Mouse (Mus musculus): ENCODE results near the gene H2bfm. TPM values are rescaled to one million over a fixed set of nuclear protein-coding genes. Genes with fewer than 3 reads are reported as not detected.
"Not testable (repeated sequence)": the region's sequence is repeated elsewhere in the genome, so short reads cannot be mapped to it uniquely, and the experiment has no call there.

H2bfm gene
- not detected in 3 replicates for total RNA-seq (2017)

- ATAC-seq (replicated peaks; ENCODE audit: insufficient number of reproducible peaks, low FRiP score, low TSS enrichment, poor library complexity, severe bottlenecking): no peak
These were observed at the start of gene H2bfm for GRCm38 (mm10) chrX:136927031-136927430. TSS of gene H2bfm (plus strand) at chrX:136927325.

- ATAC-seq (replicated peaks; ENCODE audit: insufficient number of reproducible peaks, low FRiP score, low TSS enrichment, poor library complexity, severe bottlenecking): no peak
These were observed 31.4 kb upstream of the H2bfm start for GRCm38 (mm10) chrX:136895757-136896156.

DNA sequence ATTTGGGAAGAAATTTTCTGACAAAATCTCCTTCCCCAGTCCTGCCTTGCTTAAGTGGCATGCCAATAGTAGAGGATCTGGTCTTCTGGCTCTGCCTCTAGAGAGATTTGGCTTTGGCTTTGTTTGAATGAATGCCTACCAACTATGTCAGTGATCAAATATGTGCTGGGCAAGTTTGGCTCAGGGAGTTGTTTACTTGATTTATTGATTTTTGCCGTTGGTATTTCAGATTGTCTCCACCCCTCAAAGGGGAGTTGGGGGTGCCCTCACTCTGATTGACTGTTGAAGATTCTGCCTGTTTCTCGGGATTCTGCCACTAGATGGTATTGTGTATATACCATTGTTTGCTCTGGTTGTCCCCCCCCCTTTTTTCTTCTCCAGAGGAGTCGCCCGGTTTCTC lies 22.8 kb upstream of the H2bfm start:
- ATAC-seq (replicated peaks; ENCODE audit: insufficient number of reproducible peaks, low FRiP score, low TSS enrichment, poor library complexity, severe bottlenecking): no peak

DNA sequence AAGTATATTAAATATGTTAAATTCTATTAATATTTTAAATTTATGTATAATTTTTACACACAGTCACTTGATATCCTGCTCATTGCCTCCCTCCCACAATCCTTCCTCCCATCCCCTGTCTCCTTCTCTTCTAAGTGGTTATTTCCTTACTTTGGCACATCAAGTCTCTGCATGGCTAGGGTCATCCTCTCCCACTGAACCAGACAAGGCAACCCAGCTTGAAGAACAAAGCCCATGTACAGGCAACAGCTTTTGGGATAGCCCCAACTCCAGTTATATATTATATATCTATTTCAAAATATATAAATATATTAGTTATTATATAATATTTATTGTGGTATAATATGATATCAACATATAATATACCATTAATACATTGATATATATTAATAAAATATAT lies 1.3 kb upstream of the H2bfm start:
- no peak for ATAC-seq (replicated peaks; ENCODE audit: insufficient number of reproducible peaks, low FRiP score, low TSS enrichment, poor library complexity, severe bottlenecking)

DNA sequence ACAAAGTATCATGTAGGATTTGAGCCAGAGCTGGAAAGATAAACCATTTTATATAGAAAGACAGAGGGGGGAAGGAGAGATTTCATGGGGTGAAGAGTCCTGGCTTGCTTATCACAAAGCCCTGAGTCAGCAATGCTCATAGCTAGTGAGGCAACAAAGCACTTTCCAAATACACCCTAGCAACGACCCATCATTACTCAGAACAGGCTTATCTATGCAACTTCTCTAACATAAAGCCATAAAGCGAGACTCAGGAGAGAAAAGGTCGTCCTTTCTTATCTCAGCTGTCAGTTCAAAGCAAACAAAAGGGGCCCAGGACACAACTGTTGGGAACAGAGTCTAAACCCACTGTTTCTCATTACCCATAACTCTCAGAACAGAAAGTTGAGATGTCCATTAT lies 10.9 kb downstream of the H2bfm start:
- no peak for ATAC-seq (replicated peaks; ENCODE audit: insufficient number of reproducible peaks, low FRiP score, low TSS enrichment, poor library complexity, severe bottlenecking)

- not testable (repeated sequence) for ATAC-seq (replicated peaks; ENCODE audit: insufficient number of reproducible peaks, low FRiP score, low TSS enrichment, poor library complexity, severe bottlenecking)
These were observed 30.6 kb downstream of the H2bfm start for GRCm38 (mm10) chrX:136957583-136958279.

DNA sequence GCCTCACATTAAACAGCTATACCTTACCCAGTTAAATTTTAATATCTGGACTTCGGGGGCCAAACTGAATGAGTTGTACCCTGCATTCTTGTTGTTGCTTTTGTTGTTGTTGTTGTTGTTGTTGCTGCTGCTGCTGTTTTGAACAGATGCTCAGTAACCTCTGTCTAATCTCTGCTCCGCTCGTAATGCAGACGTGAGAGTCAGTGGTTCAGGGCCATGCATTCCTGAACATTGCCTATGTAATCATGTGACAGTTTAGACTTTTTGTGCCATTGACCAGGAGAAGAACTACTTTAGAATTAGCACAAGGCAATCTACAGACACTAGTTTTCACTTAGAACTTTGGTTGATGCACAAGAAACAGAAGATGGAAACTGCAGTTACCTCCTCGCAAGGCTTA lies 31.2 kb downstream of the H2bfm start:
- not testable (repeated sequence) for ATAC-seq (replicated peaks; ENCODE audit: insufficient number of reproducible peaks, low FRiP score, low TSS enrichment, poor library complexity, severe bottlenecking)

DNA sequence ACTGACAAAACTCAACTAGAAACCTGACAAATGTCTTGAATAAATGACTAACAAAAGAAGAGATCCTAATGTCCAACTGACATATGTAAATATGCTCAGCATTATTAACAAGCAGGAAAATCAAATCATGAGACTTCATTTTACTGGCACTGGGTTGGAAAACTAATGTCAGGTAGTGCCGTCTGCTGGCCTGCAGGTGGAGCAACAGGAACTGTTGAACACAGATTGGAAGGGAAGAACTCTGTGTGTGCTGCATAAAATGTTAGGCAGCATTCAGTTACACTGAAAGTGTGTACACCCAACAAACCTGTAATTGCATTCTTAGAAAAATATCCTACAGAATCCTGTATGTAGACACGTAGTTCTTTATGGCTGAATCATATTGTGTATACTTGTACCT lies 32.6 kb downstream of the H2bfm start:
- ATAC-seq (replicated peaks; ENCODE audit: insufficient number of reproducible peaks, low FRiP score, low TSS enrichment, poor library complexity, severe bottlenecking): no peak

DNA sequence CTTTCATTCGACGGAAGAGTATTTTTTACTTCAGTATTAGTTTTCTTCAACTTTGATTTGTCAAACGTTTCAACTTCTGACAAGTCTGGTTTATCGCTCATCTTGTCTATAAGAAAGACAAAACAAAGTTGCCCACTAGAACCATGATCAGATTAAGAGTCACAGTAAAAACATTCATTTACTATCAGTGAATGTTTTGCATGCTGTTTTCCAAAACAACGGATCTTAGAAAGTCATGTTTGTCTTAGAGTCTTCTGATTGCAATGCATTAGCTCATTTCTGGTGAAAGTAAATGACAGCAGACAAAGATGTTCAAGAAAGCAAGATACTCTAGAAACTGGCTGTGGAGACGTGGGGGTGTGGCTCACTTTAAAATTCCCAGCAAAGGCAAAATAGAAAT lies 48.3 kb downstream of the H2bfm start, which contains the start of gene Tmsb15b2:
TSS of gene Tmsb15b2 (minus strand) at position 101 of the 400 bp plus-strand sequence.
- ATAC-seq (replicated peaks; ENCODE audit: insufficient number of reproducible peaks, low FRiP score, low TSS enrichment, poor library complexity, severe bottlenecking): not testable (repeated sequence)

DNA sequence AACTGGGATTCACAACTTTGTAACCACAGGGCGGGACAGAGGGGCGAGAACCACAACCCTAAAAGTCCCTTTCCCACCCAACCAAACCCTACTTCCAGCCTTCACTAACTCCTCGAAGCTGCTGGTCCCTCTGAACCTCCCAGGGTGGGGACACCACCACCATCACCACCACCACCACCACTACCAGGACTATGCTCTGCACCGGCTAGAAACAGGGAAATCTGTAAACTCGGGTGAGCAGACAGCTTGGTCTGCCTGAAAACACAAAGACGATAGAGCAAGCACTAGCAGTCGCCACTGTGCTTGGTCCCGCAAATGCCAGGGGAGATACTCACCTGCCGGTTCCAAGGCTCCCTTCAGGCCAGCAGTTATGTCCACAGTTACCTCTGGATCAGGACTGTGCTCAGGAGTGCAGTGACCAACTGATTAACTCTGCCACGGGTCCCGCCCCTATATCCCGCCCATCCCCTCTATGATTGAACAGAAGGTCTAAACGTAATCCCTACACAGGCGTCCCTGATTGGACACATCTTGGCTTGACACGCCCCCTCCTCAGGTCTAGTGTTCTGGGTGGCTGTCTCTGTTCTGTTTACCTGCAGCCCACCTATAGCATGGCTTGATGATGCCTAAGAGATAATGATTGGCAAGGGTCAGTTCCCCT lies 49.4 kb downstream of the H2bfm start, which contains the start of the genes Tmsb15l and Tmsb15b1:
TSS of gene Tmsb15l (minus strand) at position 446 of the 661 bp plus-strand sequence.
TSS of gene Tmsb15b1 (minus strand) at position 451 of the 661 bp plus-strand sequence.
- peak; percentile 89 for ATAC-seq (replicated peaks; ENCODE audit: insufficient number of reproducible peaks, low FRiP score, low TSS enrichment, poor library complexity, severe bottlenecking)

Other genes with a start within 250 kb of the H2bfm start
- gene Tceal1, start 219.3 kb upstream of the H2bfm start, total RNA-seq (2017): not detected in 3 replicates
- 185 to 216 TPM (median 197 TPM) in 3 replicates for gene Morf4l2, start 183.6 kb upstream of the H2bfm start, total RNA-seq (2017)
- gene Glra4, start 147.2 kb upstream of the H2bfm start, total RNA-seq (2017): not detected in 3 replicates
- 0.75 to 3.2 TPM (median 1.3 TPM) in 3 replicates for gene Plp1, start 104.7 kb upstream of the H2bfm start, total RNA-seq (2017)
- not detected in 3 replicates for gene Rab9b, start 58.6 kb upstream of the H2bfm start, total RNA-seq (2017)
- 4.2 TPM in 1 of 3 replicates, not detected in the others for gene Tmsb15b2, start 48.2 kb downstream of the H2bfm start, total RNA-seq (2017)
- 3.4 to 20.1 TPM (median 12.2 TPM) in 3 replicates for gene Tmsb15l, start 49.5 kb downstream of the H2bfm start, total RNA-seq (2017)
- gene Tmsb15b1, start 49.5 kb downstream of the H2bfm start, total RNA-seq (2017): 13.1 to 21.8 TPM (median 16.5 TPM) in 3 replicates
- gene Zcchc18, start 65.8 kb downstream of the H2bfm start, total RNA-seq (2017): 1.5 to 16.1 TPM (median 3.5 TPM) in 3 replicates
- gene Slc25a53, start 111.0 kb downstream of the H2bfm start, total RNA-seq (2017): 8.0 to 25.4 TPM (median 13.1 TPM) in 3 replicates
- 11.5 to 12.2 TPM (median 11.8 TPM) in 3 replicates for gene Fam199x, start 122.3 kb downstream of the H2bfm start, total RNA-seq (2017)
- not detected in 3 replicates for gene Esx1, start 194.8 kb downstream of the H2bfm start, total RNA-seq (2017)

Measured in monocyte, adult 5-6 weeks (primary cell).